Comparison of ENCODE assay signal across 8 mouse cellular contexts in the genomic region with DNA sequence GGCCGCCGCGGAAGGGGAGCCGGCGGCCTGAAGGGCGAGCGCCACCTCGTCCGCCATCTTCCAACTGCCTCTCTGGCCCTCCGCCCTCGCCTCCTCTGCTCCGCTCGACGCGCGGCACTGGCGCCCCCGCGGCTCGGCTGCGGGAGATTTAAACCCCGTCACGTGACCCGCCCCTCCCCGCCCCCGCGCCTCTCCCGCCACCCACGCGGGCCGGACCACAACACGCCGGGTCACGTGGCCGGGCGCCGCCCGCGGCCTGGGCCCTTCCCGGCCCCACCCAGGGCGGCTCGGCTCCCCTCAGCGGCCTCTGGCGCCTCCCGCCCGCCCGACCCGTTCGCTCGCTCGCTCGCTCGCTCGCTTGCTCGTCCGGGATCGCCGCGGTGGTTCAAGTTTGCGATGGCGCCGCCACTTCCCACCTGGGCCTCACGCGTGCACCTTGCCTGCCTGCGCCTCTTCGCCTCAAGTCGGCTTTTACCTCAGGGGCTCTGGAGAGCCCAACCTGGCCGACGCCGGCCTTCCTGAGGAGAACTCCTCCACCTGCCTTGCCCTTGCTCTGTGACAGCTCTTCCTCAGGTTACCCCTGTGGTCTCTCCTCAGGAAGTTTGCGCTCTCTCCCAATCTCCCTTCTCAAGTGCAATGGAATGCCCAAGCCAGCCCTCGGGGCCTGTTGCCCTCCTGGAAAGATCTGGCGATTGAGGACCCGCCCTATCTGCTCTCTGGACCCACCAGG. TPM values are rescaled to one million over a fixed set of nuclear protein-coding genes. Genes with fewer than 3 reads are reported as not detected.
DNase-seq lines count a peak whose midpoint lies in the region; ATAC-seq and TF ChIP-seq lines count a peak whose summit lies in the region.

No protein-coding gene starts in this region.

- TF ChIP-seq POLR2A in myocyte (IDR thresholded peaks at IDR 0.05; ENCODE audit: insufficient read length, low read depth), result peak; percentile 97

- no peaks in the 10 kb centered on the region for H3K9me3 ChIP-seq in heart, embryonic 13.5 days
- H3K9me3 ChIP-seq in liver, embryonic 11.5 days (ENCODE audit: control insufficient read depth, low read length), result no peaks in the 10 kb centered on the region

- WGBS in heart, embryonic 13.5 days, result 1% methylated on average over 70 of the region's 74 CpGs
- WGBS in liver, embryonic 11.5 days, result under 1% methylated on average over 53 of the region's 74 CpGs

- H3K36me3 ChIP-seq in heart, embryonic 13.5 days, result peaks cover 15% of the 10 kb centered on the region
- H3K36me3 ChIP-seq in liver, embryonic 11.5 days (ENCODE audit: control insufficient read depth, insufficient read depth, low read length), result peaks cover 3% of the 10 kb centered on the region; the same call in 1 of the 2 replicates
- no peaks in the 10 kb centered on the region for H3K36me3 ChIP-seq in myocyte (ENCODE audit: control insufficient read depth, insufficient read depth)

- H3K4me3 ChIP-seq in brown adipose tissue, adult 24 weeks (ENCODE audit: insufficient read depth, low read depth, low read length), result peak overlapping the region; percentile 84
- peak overlapping the region; percentile 89 for H3K4me3 ChIP-seq in heart, embryonic 13.5 days
- peak overlapping the region; percentile 92 for H3K4me3 ChIP-seq in liver, embryonic 11.5 days (ENCODE audit: low read depth, low read length)
- peak overlapping the region; percentile 37 for H3K4me3 ChIP-seq in myocyte

- H3K4me1 ChIP-seq in brown adipose tissue, adult 24 weeks (ENCODE audit: control insufficient read depth, insufficient read depth, insufficient read length, low read length), result no peaks in the 10 kb centered on the region; the same call in 1 of the 2 replicates
- H3K4me1 ChIP-seq in heart, embryonic 13.5 days, result peaks cover 23% of the 10 kb centered on the region
- peaks cover 13% of the 10 kb centered on the region for H3K4me1 ChIP-seq in liver, embryonic 11.5 days (replicated peaks; ENCODE audit: control insufficient read depth, insufficient read depth, low read length)

- H3K9ac ChIP-seq in heart, embryonic 13.5 days, result peak overlapping the region; percentile 99
- H3K9ac ChIP-seq in liver, embryonic 11.5 days (ENCODE audit: low read depth, low read length), result peak overlapping the region; percentile 97

- ATAC-seq in CD4-positive, CD25-positive, alpha-beta regulatory T cell, adult 4 months, result peak; percentile 70
- peak; percentile 86 for ATAC-seq in erythroid progenitor cell, adult 5-6 weeks (replicated peaks; ENCODE audit: low FRiP score, poor library complexity, severe bottlenecking)
- ATAC-seq in heart, embryonic 13.5 days (ENCODE audit: extremely low read depth, insufficient number of reproducible peaks, low FRiP score, low TSS enrichment), result peak; percentile 98
- ATAC-seq in liver, embryonic 11.5 days (replicated peaks; ENCODE audit: low FRiP score), result peak; percentile 97

- peak; percentile 96 for DNase-seq in kidney, postnatal 10 days
- DNase-seq in liver, embryonic 11.5 days (ENCODE audit: low spot score), result peak; percentile 92
- peak; percentile 91 to 96 for DNase-seq in spleen, postnatal 4 days (ENCODE audit: low spot score in 2 of 2)

- H3K27me3 ChIP-seq in heart, embryonic 13.5 days (replicated peaks), result no peaks in the 10 kb centered on the region
- H3K27me3 ChIP-seq in liver, embryonic 11.5 days (replicated peaks; ENCODE audit: control insufficient read depth, insufficient read depth, low read length), result no peaks in the 10 kb centered on the region
- no peaks in the 10 kb centered on the region for H3K27me3 ChIP-seq in myocyte (ENCODE audit: control insufficient read depth, insufficient read depth, insufficient read length)

- H3ac ChIP-seq in myocyte (ENCODE audit: control insufficient read depth, insufficient read length), result peak overlapping the region; percentile 87

- peak overlapping the region; percentile 90 for H3K4me2 ChIP-seq in heart, embryonic 13.5 days
- H3K4me2 ChIP-seq in liver, embryonic 11.5 days, result peak overlapping the region; percentile 86
- peak overlapping the region; percentile 80 for H3K4me2 ChIP-seq in myocyte (ENCODE audit: low read depth)

- H3K27ac ChIP-seq in brown adipose tissue, adult 24 weeks (replicated peaks; ENCODE audit: low read depth, low read length), result peak overlapping the region; percentile 81
- peak overlapping the region; percentile 93 for H3K27ac ChIP-seq in heart, embryonic 13.5 days (replicated peaks)
- H3K27ac ChIP-seq in liver, embryonic 11.5 days (ENCODE audit: low read depth, low read length), result peak overlapping the region; percentile 93

- H3K79me2 ChIP-seq in myocyte (ENCODE audit: control insufficient read depth, insufficient read depth), result peaks cover 39% of the 10 kb centered on the region

TF ChIP-seq in myocyte, 11 proteins besides CTCF, POLR2A, EP300 and RAD21:
- TF ChIP-seq CEBPB (IDR thresholded peaks at IDR 0.05; ENCODE audit: insufficient read depth, poor library complexity, severe bottlenecking) (no peak), REST (IDR thresholded peaks at IDR 0.05; ENCODE audit: insufficient read depth, insufficient read length) (peak; percentile 47), POLR2AphosphoS2 (IDR thresholded peaks at IDR 0.05; ENCODE audit: insufficient read length, low read depth) (peak; percentile 96), SRF (IDR thresholded peaks at IDR 0.05; ENCODE audit: control insufficient read depth, insufficient read length, low read depth) (no peak), MYOG (IDR thresholded peaks at IDR 0.05; ENCODE audit: control insufficient read depth in 1 of 3, insufficient read depth in 1 of 3, insufficient read length in 2 of 3, low read depth in 2 of 3) (peak in 1 of 3 experiments; percentile 25), TCF12 (IDR thresholded peaks at IDR 0.05; ENCODE audit: insufficient read depth, poor library complexity, severe bottlenecking) (no peak), E2F4 (IDR thresholded peaks at IDR 0.05; ENCODE audit: insufficient read depth) (no peak), USF1 (IDR thresholded peaks at IDR 0.05; ENCODE audit: low read depth) (peak; percentile 76), TCF3 (IDR thresholded peaks at IDR 0.05; ENCODE audit: insufficient read length, low read depth) (peak; percentile 16)

RNA-seq across cellular contexts. Expression of a gene that starts 42.4 kb away (rescaled TPM):
- 1 to 10 TPM; 6.3 to 9.3 TPM for polyA plus RNA-seq in CD4-positive, CD25-positive, alpha-beta regulatory T cell, adult 4 months (2017; shearing (Covaris generic))
- 9.3 TPM in 2 replicates for polyA plus RNA-seq in brown adipose tissue, adult 24 weeks (2012; ENCODE audit: insufficient read depth, insufficient read length, missing spikeins)
- total RNA-seq in erythroid progenitor cell, adult 5-6 weeks (2015; ENCODE audit: low replicate concordance), result 39.8 and 41.1 TPM in 2 replicates
- total RNA-seq in erythroid progenitor cell, adult 5-6 weeks (2017; ENCODE audit: low replicate concordance), result 42.1 and 49.1 TPM in 2 replicates
- polyA plus RNA-seq in heart, embryonic 13.5 days (2015; fragmentation: Nextera tagmentation; extraction: Ambion mirVana), result 2.3 and 3.3 TPM in 2 replicates
- 7.0 and 7.9 TPM in 2 replicates for polyA plus RNA-seq in liver, embryonic 11.5 days (2014; fragmentation: Nextera tagmentation; extraction: Ambion mirVana)
- 2.4 TPM for polyA plus RNA-seq in myocyte (2012; fragmentation: generic; extraction: Trizol)

RNA-seq across cellular contexts. Expression of a gene that starts 43.2 kb away (rescaled TPM):
- polyA plus RNA-seq in CD4-positive, CD25-positive, alpha-beta regulatory T cell, adult 4 months (2017; shearing (Covaris generic)), result 1 to 10 TPM; 6.0 to 8.6 TPM
- polyA plus RNA-seq in brown adipose tissue, adult 24 weeks (2012; ENCODE audit: insufficient read depth, insufficient read length, missing spikeins), result 4.6 and 9.2 TPM in 2 replicates
- total RNA-seq in erythroid progenitor cell, adult 5-6 weeks (2015; ENCODE audit: low replicate concordance), result 0.36 TPM in 1 of 2 replicates, not detected in the other
- total RNA-seq in erythroid progenitor cell, adult 5-6 weeks (2017; ENCODE audit: low replicate concordance), result 3.3 TPM in 1 of 2 replicates, not detected in the other
- 8.5 and 10.1 TPM in 2 replicates for polyA plus RNA-seq in heart, embryonic 13.5 days (2015; fragmentation: Nextera tagmentation; extraction: Ambion mirVana)
- 18.7 and 19.5 TPM in 2 replicates for polyA plus RNA-seq in liver, embryonic 11.5 days (2014; fragmentation: Nextera tagmentation; extraction: Ambion mirVana)
- polyA plus RNA-seq in myocyte (2012; fragmentation: generic; extraction: Trizol), result 2.4 TPM

Comparison
In these comparisons a context has a peak if more than half of its experiments do, and no peak if none do; other contexts are left out.
1. Peak in every context shown above with its lines: DNase-seq, ATAC-seq, H3K4me3 ChIP-seq and H3K27ac ChIP-seq.
2. H3K4me3 ChIP-seq: peak in every context shown above with its lines; median percentile 92 in liver, embryonic 11.5 days; 89 in heart, embryonic 13.5 days; 84 in brown adipose tissue, adult 24 weeks; 37 in myocyte.